Mouse (Mus musculus) MEL (cell line): Measurements from ENCODE around the gene Ms4a4d. TPM values are rescaled to one million over a fixed set of nuclear protein-coding genes. Genes with fewer than 3 reads are reported as not detected.
"Not testable (repeated sequence)": the region's sequence is repeated elsewhere in the genome, so short reads cannot be mapped to it uniquely, and the experiment has no call there.

ENCODE experiments used
- DNase-seq: peaks from one replicate; pipeline ENCODE4 v3.0.0; 2011; ENCODE audit warnings: low read depth, low spot score
- H3K27ac ChIP-seq: 2 replicates; pipeline ENCODE4 v1.5.1; 2012; ENCODE audit warnings: low read depth, mild to moderate bottlenecking, control low read depth, low read length, moderate library complexity; ENCODE audit not compliant: control insufficient read depth
- H3K27me3 ChIP-seq, 2 experiments: fragments of 150-350 bp in 1 of 2; sonication (generic) in 1 of 2; 2 replicates each; pipeline ENCODE4 v1.6.1; 2012; ENCODE audit warnings: low read length in 2 of 2, mild to moderate bottlenecking in 2 of 2, improper control_type of control experiment in 1 of 2, moderate library complexity in 1 of 2; ENCODE audit not compliant: insufficient read depth in 2 of 2, control insufficient read depth in 1 of 2
- H3K36me3 ChIP-seq, 2 experiments: 2 replicates each; pipeline ENCODE4 v1.6.1; 2012 to 2014; ENCODE audit warnings: low read length in 2 of 2, improper control_type of control experiment in 1 of 2, inconsistent platforms in 1 of 2, mild to moderate bottlenecking in 1 of 2; ENCODE audit not compliant: insufficient read depth in 2 of 2, control insufficient read depth in 1 of 2
- H3K4me1 ChIP-seq, 2 experiments: fragments of 150-350 bp in 1 of 2; sonication (generic) in 1 of 2; 2 replicates each; pipeline ENCODE4 v1.6.1; 2012; ENCODE audit warnings: low read length in 2 of 2, improper control_type of control experiment in 1 of 2, mild to moderate bottlenecking in 1 of 2; ENCODE audit not compliant: insufficient read depth in 2 of 2, control insufficient read depth in 1 of 2
- H3K4me3 ChIP-seq, 2 experiments: fragments of 150-350 bp in 1 of 2; sonication (generic) in 1 of 2; 2 replicates each; pipeline ENCODE4 v1.5.1; 2012; ENCODE audit warnings: low read depth in 2 of 2, low read length in 2 of 2, mild to moderate bottlenecking in 2 of 2, moderate library complexity in 2 of 2, control low read depth in 1 of 2, improper control_type of control experiment in 1 of 2; ENCODE audit not compliant: control insufficient read depth in 1 of 2, insufficient read depth in 1 of 2
- H3K79me2 ChIP-seq: 2 replicates; pipeline ENCODE4 v1.6.1; 2012; ENCODE audit warnings: mild to moderate bottlenecking, low read length, moderate library complexity; ENCODE audit not compliant: control insufficient read depth, poor library complexity, insufficient read depth
- H3K9ac ChIP-seq: 2 replicates; pipeline ENCODE4 v1.6.1; 2012; ENCODE audit warnings: low read depth, mild to moderate bottlenecking, control low read depth, low read length, moderate library complexity; ENCODE audit not compliant: control insufficient read depth, poor library complexity, severe bottlenecking
- H3K9me3 ChIP-seq: fragments of 150-350 bp; sonication (generic); replicated peaks from 2 replicates; pipeline ENCODE4 v1.6.1; 2012; ENCODE audit warnings: mild to moderate bottlenecking, low read length, improper control_type of control experiment, moderate library complexity; ENCODE audit not compliant: insufficient read depth
- CHD2 ChIP-seq: IDR thresholded peaks from 2 replicates; pipeline ENCODE4 v1.6.1; 2011; ENCODE audit warnings: low read length, improper control_type of control experiment
- EP300 ChIP-seq, 2 experiments: IDR thresholded peaks; 2 replicates each; pipeline ENCODE4 v1.6.1; 2011; ENCODE audit warnings: improper control_type of control experiment in 2 of 2, low read length in 2 of 2, low read depth in 1 of 2, mild to moderate bottlenecking in 1 of 2
- GATA1 ChIP-seq: IDR thresholded peaks from 2 replicates; pipeline ENCODE4 v1.6.1; 2011; ENCODE audit warnings: low read depth, low read length, improper control_type of control experiment
- JUND ChIP-seq: IDR thresholded peaks from 2 replicates; pipeline ENCODE4 v1.6.1; 2011; ENCODE audit warnings: low read depth, mild to moderate bottlenecking, improper control_type of control experiment, low read length
- MEF2A ChIP-seq: IDR thresholded peaks from 2 replicates; pipeline ENCODE4 v1.6.1; 2014; ENCODE audit warnings: low read depth, mild to moderate bottlenecking, inconsistent platforms, low read length, improper control_type of control experiment; ENCODE audit not compliant: poor library complexity, insufficient replicate concordance, severe bottlenecking; ENCODE audit errors: extremely low read depth
- MXI1 ChIP-seq: IDR thresholded peaks from 2 replicates; pipeline ENCODE4 v1.6.1; 2011; ENCODE audit warnings: mild to moderate bottlenecking, low read depth, low read length, improper control_type of control experiment
- MYC ChIP-seq: IDR thresholded peaks from 2 replicates; pipeline ENCODE4 v1.6.1; 2011; ENCODE audit warnings: low read depth, mild to moderate bottlenecking, low read length, improper control_type of control experiment, moderate library complexity
- NELFE ChIP-seq: IDR thresholded peaks from 2 replicates; pipeline ENCODE4 v1.6.1; 2011; ENCODE audit warnings: low read depth, low read length, improper control_type of control experiment
- POLR2A ChIP-seq, 2 experiments: IDR thresholded peaks; 2 replicates each; pipeline ENCODE4 v1.6.1; 2011 to 2012; ENCODE audit warnings: low read length in 2 of 2, mild to moderate bottlenecking in 2 of 2, control low read depth in 1 of 2, improper control_type of control experiment in 1 of 2, low read depth in 1 of 2, moderate library complexity in 1 of 2; ENCODE audit not compliant: control insufficient read depth in 1 of 2, insufficient read depth in 1 of 2, poor library complexity in 1 of 2
- SIN3A ChIP-seq: IDR thresholded peaks from 2 replicates; pipeline ENCODE4 v1.6.1; 2012; ENCODE audit warnings: low read length, improper control_type of control experiment, inconsistent platforms
- SMC3 ChIP-seq: IDR thresholded peaks from 2 replicates; pipeline ENCODE4 v1.6.1; 2011; ENCODE audit warnings: low read depth, low read length, improper control_type of control experiment
- TAL1 ChIP-seq: IDR thresholded peaks from 2 replicates; pipeline ENCODE4 v1.6.1; 2012; ENCODE audit warnings: mild to moderate bottlenecking, inconsistent platforms, low read length, moderate library complexity, mixed read lengths
- TBP ChIP-seq: IDR thresholded peaks from 2 replicates; pipeline ENCODE4 v1.8.0; 2011; ENCODE audit warnings: low read depth, low read length, improper control_type of control experiment
- TCF12 ChIP-seq: IDR thresholded peaks from 2 replicates; pipeline ENCODE4 v1.6.1; 2014; ENCODE audit warnings: low read depth, mild to moderate bottlenecking, inconsistent platforms, low read length, improper control_type of control experiment, moderate library complexity
- UBTF ChIP-seq: IDR thresholded peaks from 2 replicates; pipeline ENCODE4 v1.6.1; 2012; ENCODE audit warnings: low read depth, mild to moderate bottlenecking, inconsistent platforms, low read length, improper control_type of control experiment, moderate library complexity, borderline replicate concordance; ENCODE audit not compliant: insufficient read depth
- ZC3H11A ChIP-seq: IDR thresholded peaks from 2 replicates; pipeline ENCODE4 v1.6.1; 2012; ENCODE audit warnings: low read depth, mild to moderate bottlenecking, inconsistent platforms, low read length, improper control_type of control experiment
- ZKSCAN1 ChIP-seq: IDR thresholded peaks from 2 replicates; pipeline ENCODE4 v1.6.1; 2012; ENCODE audit warnings: low read depth, mild to moderate bottlenecking, inconsistent platforms, low read length, improper control_type of control experiment, moderate library complexity
- ZMIZ1 ChIP-seq: IDR thresholded peaks from 2 replicates; pipeline ENCODE4 v1.6.1; 2012; ENCODE audit warnings: low read depth, mild to moderate bottlenecking, inconsistent platforms, low read length, improper control_type of control experiment, moderate library complexity
- polyA plus RNA-seq, 2 experiments: library from polyadenylated mRNA; stranded (reverse) in 1 of 2; unstranded in 1 of 2; fragments of >175 nt in 1 of 2; fragments of >200 nt in 1 of 2; gene quantifications; 2 replicates each; pipeline versions ENCODE4 v1.2.1 to v1.2.4; 2012; ENCODE audit warnings: low replicate concordance in 2 of 2, low read depth in 1 of 2; ENCODE audit not compliant: insufficient read length in 2 of 2, insufficient read depth in 1 of 2, missing spikeins in 1 of 2
- total RNA-seq: library from RNA; depleted of rRNA; stranded (reverse); fragments of 300-350 nt; gene quantifications from 2 replicates; pipeline ENCODE4 v1.2.3, GENCODE M21; 2012

Gene Ms4a4d
- total and polyA plus RNA-seq, 3 experiments, result not detected

DNA sequence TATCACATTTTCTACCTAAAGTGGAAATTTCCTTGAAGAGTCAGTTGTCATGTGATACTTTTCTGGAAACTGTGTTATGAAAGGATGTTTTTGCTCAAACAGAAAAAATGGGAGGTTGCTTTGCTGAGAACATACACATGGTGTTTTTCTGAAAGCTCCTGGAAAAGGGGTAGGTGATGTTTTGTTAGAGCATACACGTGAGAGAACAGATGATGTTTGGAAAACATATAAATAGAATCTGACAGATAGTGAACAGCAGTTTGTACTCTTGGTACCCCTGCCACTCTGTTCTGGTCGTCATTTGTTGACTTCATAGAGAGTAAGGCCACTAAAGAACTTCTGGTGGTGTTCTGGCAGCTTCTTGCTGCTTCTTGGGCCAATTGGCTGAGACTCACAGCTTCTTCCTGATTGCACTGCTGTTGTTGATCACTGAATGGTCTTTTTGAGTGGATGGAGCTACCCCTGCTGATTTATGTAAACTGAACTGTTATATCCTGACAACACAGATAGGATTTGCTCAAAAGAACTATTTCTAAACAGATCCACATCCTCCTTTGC, 2.6 kb upstream of the Ms4a4d start:
- Histone ChIP-seq H3K4me1 (no peaks in the 10 kb centered on the region), H3K79me2 (no peaks in the 10 kb centered on the region), H3K27me3 (no peaks in the 10 kb centered on the region), H3K9ac (no peak overlapping the region), H3K27ac (no peak overlapping the region)
- DNase-seq, result no peak
- no peak for TF ChIP-seq GATA1
- no peak for TF ChIP-seq MEF2A
- no peak for TF ChIP-seq CHD2
- no peak for TF ChIP-seq NELFE
- no peak for TF ChIP-seq MYC
- no peak for TF ChIP-seq TAL1
- no peak for TF ChIP-seq MXI1
- no peak for TF ChIP-seq ZC3H11A
- TF ChIP-seq, all 39 proteins: peak for 0
- Histone ChIP-seq H3K9me3 (no peaks in the 10 kb centered on the region), H3K4me3 (no peak overlapping the region), H3K36me3 (no peaks in the 10 kb centered on the region)

DNA sequence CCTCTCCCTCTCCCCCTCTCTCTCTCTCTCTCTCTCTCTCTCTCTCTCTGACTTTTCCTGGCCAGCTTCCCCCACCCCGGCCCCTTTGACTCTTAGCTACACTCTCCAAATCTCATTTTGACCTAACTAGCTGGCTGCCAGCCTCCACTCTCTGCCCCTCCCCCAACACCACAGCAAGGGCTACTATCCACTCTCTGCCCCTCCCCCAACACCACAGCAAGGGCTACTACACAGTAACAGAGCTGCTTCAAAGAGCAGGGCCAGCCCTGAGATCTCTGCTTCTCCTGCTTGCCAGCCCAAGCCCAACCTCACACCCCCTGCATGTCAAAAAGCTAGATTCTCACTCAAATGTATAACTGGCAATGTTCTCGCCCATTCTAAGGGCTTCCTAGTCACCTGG, 735 bp downstream of the Ms4a4d start:
- no peak overlapping the region for H3K9ac ChIP-seq
- no peak for DNase-seq
- no peaks in the 10 kb centered on the region for H3K4me1 ChIP-seq
- no peaks in the 10 kb centered on the region for H3K36me3 ChIP-seq
- no peak for TF ChIP-seq NELFE
- no peak for TF ChIP-seq ZKSCAN1
- TF ChIP-seq UBTF, result no peak
- no peak for TF ChIP-seq ZMIZ1
- no peak for TF ChIP-seq EP300 (IDR thresholded peaks at IDR 0.05; ENCODE audit: low read depth in 1 of 2, low read length in 2 of 2)
- TF ChIP-seq TBP, result no peak
- TF ChIP-seq MXI1, result no peak
- TF ChIP-seq CHD2, result no peak
- TF ChIP-seq TCF12, result no peak
- TF ChIP-seq SMC3, result no peak
- TF ChIP-seq POLR2A (IDR thresholded peaks at IDR 0.05; ENCODE audit: control insufficient read depth in 1 of 2, insufficient read depth in 1 of 2, low read depth in 1 of 2, low read length in 2 of 2, poor library complexity in 1 of 2), result no peak
- TF ChIP-seq SIN3A, result no peak
- no peak for TF ChIP-seq ZC3H11A
- TF ChIP-seq JUND, result no peak
- H3K79me2 ChIP-seq, result no peaks in the 10 kb centered on the region
- H3K27ac ChIP-seq, result no peak overlapping the region
- H3K4me3 ChIP-seq, result no peak overlapping the region
- no peaks in the 10 kb centered on the region for H3K9me3 ChIP-seq
- H3K27me3 ChIP-seq, result no peaks in the 10 kb centered on the region

DNA sequence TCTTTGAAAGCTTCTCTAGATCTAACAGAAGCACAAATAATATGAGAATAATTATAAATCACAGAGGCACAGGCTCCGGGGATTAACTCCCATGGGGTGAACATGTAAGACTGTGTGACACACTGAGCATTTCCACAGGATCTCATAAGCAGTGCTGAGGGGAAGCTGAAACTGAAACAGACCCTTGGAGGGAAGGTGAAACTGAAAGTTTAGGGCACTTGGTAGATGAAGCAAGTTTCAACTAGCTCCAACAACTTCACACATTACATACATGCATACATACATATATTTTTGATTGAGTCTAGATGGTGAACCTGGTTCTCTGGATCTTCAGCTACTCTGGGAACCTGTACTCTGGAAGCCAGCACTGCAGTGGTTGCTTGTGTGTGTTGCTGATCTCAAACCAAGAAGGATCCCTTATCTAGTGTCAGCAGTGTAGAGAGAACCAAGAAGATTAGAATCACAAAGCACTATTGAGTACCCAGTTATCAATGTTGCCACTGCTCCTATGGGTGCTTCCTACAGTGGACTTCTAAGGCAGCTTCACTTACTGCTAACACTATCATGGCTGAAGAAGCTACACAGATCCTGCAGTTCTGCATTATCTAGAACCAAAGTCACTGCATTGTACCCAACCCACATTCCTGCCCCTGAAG, 3.7 kb downstream of the Ms4a4d start:
- not testable (repeated sequence) for DNase-seq, H3K79me2 ChIP-seq, H3K9ac ChIP-seq, H3K4me3 ChIP-seq, H3K27ac ChIP-seq, H3K27me3 ChIP-seq, H3K36me3 ChIP-seq, H3K9me3 ChIP-seq, H3K4me1 ChIP-seq

DNA sequence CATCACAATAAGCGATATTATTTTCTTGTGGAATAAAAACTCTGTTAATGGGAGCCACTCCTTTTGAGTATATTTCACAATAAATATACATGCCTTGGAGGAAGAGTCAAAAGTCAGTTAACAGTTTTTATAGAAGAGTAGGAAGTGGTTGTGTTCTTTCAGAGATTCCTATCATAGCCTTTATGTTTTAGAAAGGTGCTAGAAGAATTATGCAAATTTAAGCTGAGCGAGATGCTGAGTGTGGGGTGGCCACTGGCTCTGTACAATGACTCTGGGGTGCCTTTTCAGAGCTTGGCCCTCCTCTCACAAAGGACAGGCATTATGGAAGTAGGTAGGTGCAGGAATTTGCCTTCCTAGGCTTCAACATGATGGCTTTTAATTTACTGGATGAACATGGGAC, 7.8 kb downstream of the Ms4a4d start:
- DNase-seq, H3K9ac ChIP-seq, H3K27ac ChIP-seq, H3K4me1 ChIP-seq, H3K27me3 ChIP-seq, H3K36me3 ChIP-seq, H3K79me2 ChIP-seq, H3K9me3 ChIP-seq, H3K4me3 ChIP-seq: not testable (repeated sequence)
